Mouse (Mus musculus) neural tube, embryonic 12.5 days (tissue): Measurements from ENCODE around the gene Eif3d. TPM values are rescaled to one million over a fixed set of nuclear protein-coding genes. Genes with fewer than 3 reads are reported as not detected.
A peak's percentile ranks its signal among the peaks of the same experiment; 100 is the strongest.

Experiments used
- ATAC-seq: fragments of 200-750 bp; cut with Nextera tagmentation; 2 replicates; pipeline ENCODE4 v1.8.0; 2017; ENCODE audit warnings: low read depth, mild to moderate bottlenecking, moderate TSS enrichment, moderate library complexity; ENCODE audit not compliant: low FRiP score
- H3K27ac ChIP-seq: fragments of 300-500 bp; sonication (generic); 2 replicates; pipeline ENCODE4 v1.5.1; 2016
- H3K27me3 ChIP-seq: fragments of 300-500 bp; sonication (generic); replicated peaks from 2 replicates; pipeline ENCODE4 v1.6.1; 2016; ENCODE audit warnings: mild to moderate bottlenecking
- H3K36me3 ChIP-seq: fragments of 300-500 bp; sonication (generic); 2 replicates; pipeline ENCODE4 v1.6.1; 2016; ENCODE audit warnings: mild to moderate bottlenecking
- H3K4me1 ChIP-seq: fragments of 300-500 bp; sonication (generic); 2 replicates; pipeline ENCODE4 v1.6.1; 2016
- H3K4me2 ChIP-seq: fragments of 300-500 bp; sonication (generic); replicated peaks from 2 replicates; pipeline ENCODE4 v1.6.1; 2016; ENCODE audit warnings: mild to moderate bottlenecking
- H3K4me3 ChIP-seq: fragments of 300-500 bp; sonication (generic); 2 replicates; pipeline ENCODE4 v1.5.1; 2016
- H3K9ac ChIP-seq: fragments of 300-500 bp; sonication (generic); 2 replicates; pipeline ENCODE4 v1.6.1; 2016; ENCODE audit warnings: mild to moderate bottlenecking
- H3K9me3 ChIP-seq: fragments of 300-500 bp; sonication (generic); 2 replicates; pipeline ENCODE4 v1.6.1; 2016; ENCODE audit warnings: mild to moderate bottlenecking
- WGBS: fragments of 180-500 bp; shearing (Covaris S2); methylation state at CpG from one replicate; pipeline ENCODE4 v1.1.7; 2016; 5-methylcytosine and 5-hydroxymethylcytosine counted together
- polyA plus RNA-seq: library from polyadenylated mRNA; unstranded; fragments of >200 nt; fragmentation: Nextera tagmentation; extraction: Ambion mirVana; gene quantifications from 2 replicates; pipeline ENCODE4 v1.2.1, GENCODE M21; 2016

Eif3d gene
- polyA plus RNA-seq, 1 experiment from 2014 or later: 204 TPM

- no peaks in the 10 kb centered on the region for H3K27me3 ChIP-seq
- no peak overlapping the region for H3K4me3 ChIP-seq
- H3K4me2 ChIP-seq: no peak overlapping the region
- 98% methylated on average over 5 of the region's 5 CpGs for whole genome bisulfite sequencing
- no peaks in the 10 kb centered on the region for H3K9me3 ChIP-seq
- H3K9ac ChIP-seq: no peak overlapping the region
- ATAC-seq: no peak
- peaks cover 37% of the 10 kb centered on the region for H3K36me3 ChIP-seq
- no peak overlapping the region for H3K27ac ChIP-seq
- peaks cover 18% of the 10 kb centered on the region for H3K4me1 ChIP-seq
These were observed 43.7 kb downstream of the Eif3d start for GRCm38 (mm10) chr15:77926921-77927320.

GRCm38 (mm10) chr15:77925195-77925594, 45.4 kb downstream of the Eif3d start:
- Histone ChIP-seq H3K9me3 (no peaks in the 10 kb centered on the region), H3K4me2 (no peak overlapping the region), H3K27ac (no peak overlapping the region), H3K9ac (no peak overlapping the region), H3K4me3 (no peak overlapping the region), H3K36me3 (peaks cover 51% of the 10 kb centered on the region), H3K27me3 (no peaks in the 10 kb centered on the region), H3K4me1 (peaks cover 18% of the 10 kb centered on the region)
- 96% methylated on average over 2 of the region's 2 CpGs for WGBS
- no peak for ATAC-seq

- H3K36me3 ChIP-seq: peaks cover 62% of the 10 kb centered on the region
- WGBS: 70% methylated on average over 9 of the region's 9 CpGs
- H3K9ac ChIP-seq: no peak overlapping the region
- no peaks in the 10 kb centered on the region for H3K27me3 ChIP-seq
- H3K4me3 ChIP-seq: no peak overlapping the region
- no peak overlapping the region for H3K4me2 ChIP-seq
- peaks cover 8% of the 10 kb centered on the region; the same call in 1 of the 2 replicates for H3K4me1 ChIP-seq
- H3K9me3 ChIP-seq: no peaks in the 10 kb centered on the region
- ATAC-seq: no peak
- H3K27ac ChIP-seq: no peak overlapping the region
These were observed 47.2 kb downstream of the Eif3d start for GRCm38 (mm10) chr15:77923267-77924035.

GRCm38 (mm10) chr15:77922710-77923109, 47.9 kb downstream of the Eif3d start:
- H3K4me1 ChIP-seq: peaks cover 2% of the 10 kb centered on the region; the same call in 1 of the 2 replicates
- H3K9me3 ChIP-seq: no peaks in the 10 kb centered on the region

GRCm38 (mm10) chr15:77921636-77922035, 49.0 kb downstream of the Eif3d start:
- Histone ChIP-seq H3K9me3 (no peaks in the 10 kb centered on the region), H3K27ac (no peak overlapping the region), H3K4me1 (no peaks in the 10 kb centered on the region), H3K9ac (0 out of 2 replicates have a peak overlapping the region, but pooled peaks have one; percentile 17), H3K4me3 (no peak overlapping the region), H3K36me3 (peaks cover 71% of the 10 kb centered on the region), H3K27me3 (no peaks in the 10 kb centered on the region), H3K4me2 (no peak overlapping the region)
- ATAC-seq: no peak
- 87% methylated on average over 6 of the region's 6 CpGs for WGBS

More at GRCm38 (mm10) chr15:77922710-77923109, 47.9 kb downstream of the Eif3d start:
- Histone ChIP-seq H3K9ac (no peak overlapping the region), H3K4me3 (no peak overlapping the region), H3K36me3 (peaks cover 68% of the 10 kb centered on the region), H3K27ac (no peak overlapping the region), H3K27me3 (no peaks in the 10 kb centered on the region), H3K4me2 (no peak overlapping the region)
- no peak for ATAC-seq
- 89% methylated on average over 9 of the region's 9 CpGs for WGBS

GRCm38 (mm10) chr15:77920511-77921462, 49.8 kb downstream of the Eif3d start:
- H3K4me1 ChIP-seq: no peaks in the 10 kb centered on the region
- H3K27me3 ChIP-seq: no peaks in the 10 kb centered on the region
- no peak overlapping the region for H3K9ac ChIP-seq
- H3K9me3 ChIP-seq: no peaks in the 10 kb centered on the region
- no peak for ATAC-seq
- no peak overlapping the region for H3K4me2 ChIP-seq
- H3K4me3 ChIP-seq: no peak overlapping the region
- H3K36me3 ChIP-seq: peaks cover 73% of the 10 kb centered on the region
- H3K27ac ChIP-seq: no peak overlapping the region
- 86% methylated on average over 10 of the region's 10 CpGs for WGBS

GRCm38 (mm10) chr15:77919441-77919840, 51.2 kb downstream of the Eif3d start:
- Histone ChIP-seq H3K9me3 (no peaks in the 10 kb centered on the region), H3K36me3 (peaks cover 79% of the 10 kb centered on the region), H3K27me3 (no peaks in the 10 kb centered on the region), H3K4me2 (no peak overlapping the region), H3K27ac (no peak overlapping the region), H3K4me3 (no peak overlapping the region), H3K4me1 (no peaks in the 10 kb centered on the region), H3K9ac (no peak overlapping the region)
- no peak for ATAC-seq
- WGBS: 91% methylated on average over 12 of the region's 12 CpGs

- H3K4me2 ChIP-seq: no peak overlapping the region
- H3K9me3 ChIP-seq: no peaks in the 10 kb centered on the region
- H3K27me3 ChIP-seq: no peaks in the 10 kb centered on the region
- H3K27ac ChIP-seq: no peak overlapping the region
- no peaks in the 10 kb centered on the region for H3K4me1 ChIP-seq
- ATAC-seq: no peak
- H3K9ac ChIP-seq: no peak overlapping the region
- no peak overlapping the region for H3K4me3 ChIP-seq
- 43% methylated on average over 8 of the region's 8 CpGs for WGBS
- peaks cover 64% of the 10 kb centered on the region for H3K36me3 ChIP-seq
These were observed 53.6 kb downstream of the Eif3d start for GRCm38 (mm10) chr15:77916851-77917544.

- H3K9me3 ChIP-seq: no peaks in the 10 kb centered on the region
- no peaks in the 10 kb centered on the region for H3K4me1 ChIP-seq
- no peak overlapping the region for H3K4me3 ChIP-seq
- H3K27me3 ChIP-seq: no peaks in the 10 kb centered on the region
- WGBS: 97% methylated on average over 4 of the region's 4 CpGs
- peaks cover 50% of the 10 kb centered on the region for H3K36me3 ChIP-seq
- ATAC-seq: no peak
- H3K9ac ChIP-seq: no peak overlapping the region
- no peak overlapping the region for H3K27ac ChIP-seq
- H3K4me2 ChIP-seq: no peak overlapping the region
These were observed 55.3 kb downstream of the Eif3d start for GRCm38 (mm10) chr15:77915287-77915686.

- ATAC-seq: no peak
- Histone ChIP-seq H3K27me3 (no peaks in the 10 kb centered on the region), H3K27ac (no peak overlapping the region), H3K4me3 (no peak overlapping the region), H3K9me3 (no peaks in the 10 kb centered on the region), H3K9ac (no peak overlapping the region), H3K4me2 (no peak overlapping the region), H3K36me3 (peaks cover 45% of the 10 kb centered on the region), H3K4me1 (no peaks in the 10 kb centered on the region)
- 97% methylated on average over 3 of the region's 3 CpGs for WGBS
These were observed 56.1 kb downstream of the Eif3d start for GRCm38 (mm10) chr15:77914507-77914906.

- Histone ChIP-seq H3K9ac (no peak overlapping the region), H3K36me3 (peaks cover 34% of the 10 kb centered on the region), H3K9me3 (no peaks in the 10 kb centered on the region), H3K27ac (no peak overlapping the region), H3K27me3 (no peaks in the 10 kb centered on the region), H3K4me3 (no peak overlapping the region), H3K4me1 (no peaks in the 10 kb centered on the region), H3K4me2 (no peak overlapping the region)
- 89% methylated on average over 8 of the region's 8 CpGs for whole genome bisulfite sequencing
- no peak for ATAC-seq
These were observed 57.6 kb downstream of the Eif3d start for GRCm38 (mm10) chr15:77913054-77913453.

- Histone ChIP-seq H3K27ac (no peak overlapping the region), H3K9ac (no peak overlapping the region), H3K36me3 (peaks cover 32% of the 10 kb centered on the region), H3K4me3 (no peak overlapping the region), H3K4me1 (no peaks in the 10 kb centered on the region), H3K9me3 (no peaks in the 10 kb centered on the region), H3K27me3 (no peaks in the 10 kb centered on the region), H3K4me2 (no peak overlapping the region)
- WGBS: 68% methylated on average over 7 of the region's 7 CpGs
- ATAC-seq: no peak
These were observed 58.0 kb downstream of the Eif3d start for GRCm38 (mm10) chr15:77912585-77912984.
